8 mouse cellular contexts compared by ENCODE assay signal in the genomic region with DNA sequence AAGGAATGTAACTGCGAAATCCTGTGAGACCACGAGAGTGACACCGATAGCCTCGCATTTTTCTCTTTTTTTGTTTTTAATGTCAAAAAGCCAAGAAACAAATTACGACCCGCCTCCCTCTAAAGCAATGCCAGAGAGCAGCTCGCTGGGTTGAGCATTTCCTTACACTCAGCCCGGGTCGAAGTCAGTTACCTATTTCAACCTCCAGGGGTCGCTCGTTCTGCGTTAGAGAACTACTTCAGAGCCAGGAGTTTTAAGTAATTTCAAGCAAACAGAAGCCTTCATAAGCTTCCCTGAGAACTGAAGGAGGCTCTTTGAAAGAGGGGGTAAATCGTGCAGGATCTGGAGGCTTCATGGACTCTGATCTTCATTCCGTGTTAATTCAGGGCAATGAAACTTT. TPM values are rescaled to one million over a fixed set of nuclear protein-coding genes. Genes with fewer than 3 reads are reported as not detected.
A peak's percentile ranks its signal among the peaks of the same experiment; 100 is the strongest.
DNase-seq lines count a peak whose midpoint lies in the region; ATAC-seq lines count a peak whose summit lies in the region.

No protein-coding gene starts in this region.

- H3K27ac ChIP-seq in hindbrain, embryonic 15.5 days (replicated peaks), result no peak overlapping the region

- H3K9me3 ChIP-seq in hindbrain, embryonic 15.5 days, result no peaks in the 10 kb centered on the region

- ATAC-seq in hindbrain, embryonic 15.5 days (ENCODE audit: low FRiP score, low read depth), result peak; percentile 84

- peak overlapping the region; percentile 4; the same call in 1 of the 2 replicates for H3K4me3 ChIP-seq in hindbrain, embryonic 15.5 days

- H3K36me3 ChIP-seq in hindbrain, embryonic 15.5 days, result no peaks in the 10 kb centered on the region

- H3K27me3 ChIP-seq in hindbrain, embryonic 15.5 days, result peaks cover 3% of the 10 kb centered on the region; the same call in 1 of the 2 replicates

- H3K9ac ChIP-seq in hindbrain, embryonic 15.5 days, result no peak overlapping the region; the same call in 1 of the 2 replicates

- peaks cover 8% of the 10 kb centered on the region for H3K4me1 ChIP-seq in hindbrain, embryonic 15.5 days (replicated peaks)

- DNase-seq in R1 (ENCODE audit: low read depth, low spot score), result peak; percentile 87
- peak; percentile 82 to 88 for DNase-seq in cerebellum, postnatal 25 days
- DNase-seq in gastrocnemius, adult 18-20 months (ENCODE audit: low spot score), result peak; percentile 84
- peak; percentile 76 for DNase-seq in layer of hippocampus, postnatal 36 days
- peak; percentile 86 for DNase-seq in lung, postnatal 25 days (ENCODE audit: low spot score)
- peak; percentile 84 for DNase-seq in retina, postnatal 1 day
- peak; percentile 88 for DNase-seq in thymus, postnatal 4 days

- 4% methylated on average over 14 of the region's 14 CpGs for WGBS in hindbrain, embryonic 15.5 days

- peak overlapping the region; percentile 46 for H3K4me2 ChIP-seq in hindbrain, embryonic 15.5 days

RNA-seq across cellular contexts. Expression of a gene that starts 4.3 kb away (rescaled TPM):
- total RNA-seq in gastrocnemius, adult 18-20 months (2021), result 1 to 10 TPM; 4.4 to 4.7 TPM
- polyA plus RNA-seq in hindbrain, embryonic 15.5 days (2015; fragmentation: Nextera tagmentation; extraction: Ambion mirVana), result not detected in 2 replicates
- total RNA-seq in layer of hippocampus, postnatal 36 days (2021), result not detected

RNA-seq across cellular contexts. Expression of a gene that starts 12.2 kb away (rescaled TPM):
- total RNA-seq in gastrocnemius, adult 18-20 months (2021), result under 1 TPM in 1 of 2 experiments, not detected in 1; 0.19 TPM
- 0.12 TPM in 1 of 2 replicates, not detected in the other for polyA plus RNA-seq in hindbrain, embryonic 15.5 days (2015; fragmentation: Nextera tagmentation; extraction: Ambion mirVana)
- total RNA-seq in layer of hippocampus, postnatal 36 days (2021), result 10 to 100 TPM; 52.1 to 63.5 TPM

RNA-seq across cellular contexts. Expression of a gene that starts 29.9 kb away (rescaled TPM):
- under 1 TPM; 0.18 to 0.31 TPM for total RNA-seq in gastrocnemius, adult 18-20 months (2021)
- polyA plus RNA-seq in hindbrain, embryonic 15.5 days (2015; fragmentation: Nextera tagmentation; extraction: Ambion mirVana), result 1.7 and 2.5 TPM in 2 replicates
- total RNA-seq in layer of hippocampus, postnatal 36 days (2021), result 1 to 10 TPM; 3.2 to 3.3 TPM

RNA-seq across cellular contexts. Expression of a gene that starts 35.3 kb away (rescaled TPM):
- total RNA-seq in gastrocnemius, adult 18-20 months (2021), result 100 to 1,000 TPM; 167 to 180 TPM
- polyA plus RNA-seq in hindbrain, embryonic 15.5 days (2015; fragmentation: Nextera tagmentation; extraction: Ambion mirVana), result 324 and 343 TPM in 2 replicates
- 100 to 1,000 TPM; 218 to 221 TPM for total RNA-seq in layer of hippocampus, postnatal 36 days (2021)

RNA-seq across cellular contexts. Expression of a gene that starts 36.0 kb away (rescaled TPM):
- 100 to 1,000 TPM; 103 to 121 TPM for total RNA-seq in gastrocnemius, adult 18-20 months (2021)
- polyA plus RNA-seq in hindbrain, embryonic 15.5 days (2015; fragmentation: Nextera tagmentation; extraction: Ambion mirVana), result 118 and 125 TPM in 2 replicates
- total RNA-seq in layer of hippocampus, postnatal 36 days (2021), result 10 to 100 TPM; 61.5 to 64.5 TPM

Comparison
In these comparisons a context has a peak if more than half of its experiments do, and no peak if none do; other contexts are left out.
1. RNA of a gene that starts 4.3 kb away (total RNA-seq): 4.4 to 4.7 TPM in gastrocnemius, adult 18-20 months; not detected in layer of hippocampus, postnatal 36 days; every median in the first group is over 4 times any median in the second.
2. RNA of a gene that starts 12.2 kb away (total RNA-seq): 52.1 to 63.5 TPM in layer of hippocampus, postnatal 36 days; 0.19 TPM in gastrocnemius, adult 18-20 months; every median in the first group is over 10 times any median in the second.
3. Peak in every context shown above with its lines, with median percentiles within 50 percentile points of each other: DNase-seq.